Mouse (Mus musculus): ENCODE measurements around the gene Cenpq. TPM values are rescaled to one million over a fixed set of nuclear protein-coding genes. Genes with fewer than 3 reads are reported as not detected.

The Cenpq gene
- total and polyA plus RNA-seq, 3 experiments = 20.9 to 25.5 TPM; not detected in 1

- no peaks in the 10 kb centered on the region for H3K9me3 ChIP-seq (replicated peaks; ENCODE audit: insufficient read depth, low read length)
- TF ChIP-seq ZC3H11A (IDR thresholded peaks at IDR 0.05; ENCODE audit: low read depth, low read length) (peak; percentile 94), CHD1 (IDR thresholded peaks at IDR 0.05; ENCODE audit: low read depth, low read length) (no peak), CTCF (IDR thresholded peaks at IDR 0.05 in 2 of 3, conservative IDR thresholded peaks at IDR 0.05 in 1 of 3; ENCODE audit: control insufficient read depth in 1 of 3, insufficient read depth in 1 of 3, low read depth in 2 of 3, low read length in 3 of 3, poor library complexity in 1 of 3, severe bottlenecking in 1 of 3) (peak in 2 of 3 experiments; percentile 45 to 77; a peak in 4 of 6 replicates), SMC3 (IDR thresholded peaks at IDR 0.05; ENCODE audit: low read depth, low read length) (peak; percentile 88), RAD21 (IDR thresholded peaks at IDR 0.05; ENCODE audit: low read depth, low read length) (peak; percentile 86)
- H3K4me1 ChIP-seq (ENCODE audit: control insufficient read depth in 1 of 2, insufficient read depth in 2 of 2, low read length in 2 of 2) = no peaks in the 10 kb centered on the region
- H3K4me3 ChIP-seq (ENCODE audit: control insufficient read depth in 1 of 2, insufficient read depth in 1 of 2, low read depth in 2 of 2, low read length in 2 of 2) = no peak overlapping the region
- peak; percentile 81 for DNase-seq (ENCODE audit: low read depth, low spot score)
- no peak overlapping the region for H3K27ac ChIP-seq (ENCODE audit: control insufficient read depth, low read depth, low read length)
- H3K9ac ChIP-seq (ENCODE audit: control insufficient read depth, low read depth, low read length, poor library complexity, severe bottlenecking) = no peak overlapping the region
- no peaks in the 10 kb centered on the region for H3K79me2 ChIP-seq (ENCODE audit: control insufficient read depth, insufficient read depth, low read length, poor library complexity)
- no peaks in the 10 kb centered on the region for H3K27me3 ChIP-seq (ENCODE audit: control insufficient read depth in 1 of 2, insufficient read depth in 2 of 2, low read length in 2 of 2)
- H3K36me3 ChIP-seq (ENCODE audit: control insufficient read depth in 1 of 2, insufficient read depth in 2 of 2, low read length in 2 of 2) = no peaks in the 10 kb centered on the region; a peak in 1 of 4 replicates
These were observed 38.0 kb downstream of the Cenpq start for GRCm38 (mm10) chr17:40896863-40897262.

- Histone ChIP-seq H3K9me3 (replicated peaks; ENCODE audit: insufficient read depth, low read length) (no peaks in the 10 kb centered on the region), H3K4me1 (ENCODE audit: control insufficient read depth in 1 of 2, insufficient read depth in 2 of 2, low read length in 2 of 2) (peaks cover 8 to 12% of the 10 kb centered on the region in 2 experiments), H3K9ac (ENCODE audit: control insufficient read depth, low read depth, low read length, poor library complexity, severe bottlenecking) (no peak overlapping the region), H3K27ac (ENCODE audit: control insufficient read depth, low read depth, low read length) (no peak overlapping the region), H3K36me3 (ENCODE audit: control insufficient read depth in 1 of 2, insufficient read depth in 2 of 2, low read length in 2 of 2) (peaks cover 0 to 22% of the 10 kb centered on the region in 2 experiments; a peak in 2 of 4 replicates), H3K79me2 (ENCODE audit: control insufficient read depth, insufficient read depth, low read length, poor library complexity) (no peaks in the 10 kb centered on the region), H3K27me3 (ENCODE audit: control insufficient read depth in 1 of 2, insufficient read depth in 2 of 2, low read length in 2 of 2) (no peaks in the 10 kb centered on the region), H3K4me3 (ENCODE audit: control insufficient read depth in 1 of 2, insufficient read depth in 1 of 2, low read depth in 2 of 2, low read length in 2 of 2) (no peak overlapping the region)
- DNase-seq (ENCODE audit: low read depth, low spot score) = peak; percentile 68
- TF ChIP-seq TCF12 (IDR thresholded peaks at IDR 0.05; ENCODE audit: low read depth, low read length) (0 out of 2 replicates have a peak, but pooled peaks have one; percentile 34), SMC3 (IDR thresholded peaks at IDR 0.05; ENCODE audit: low read depth, low read length) (no peak), TAL1 (IDR thresholded peaks at IDR 0.05; ENCODE audit: low read length) (peak; percentile 38), GATA1 (IDR thresholded peaks at IDR 0.05; ENCODE audit: low read depth, low read length) (peak; percentile 50), EP300 (IDR thresholded peaks at IDR 0.05; ENCODE audit: low read depth in 1 of 2, low read length in 2 of 2) (peak; percentile 68), ETS1 (IDR thresholded peaks at IDR 0.05; ENCODE audit: low read depth, low read length) (peak; percentile 44; the same call in 1 of the 2 replicates), MEF2A (IDR thresholded peaks at IDR 0.05; ENCODE audit: extremely low read depth, insufficient replicate concordance, low read depth, low read length, poor library complexity, severe bottlenecking) (no peak), TBP (IDR thresholded peaks at IDR 0.05; ENCODE audit: low read depth, low read length) (no peak), KAT2A (conservative IDR thresholded peaks at IDR 0.05; ENCODE audit: low read depth, low read length) (no peak)
These were observed 46.9 kb downstream of the Cenpq start for GRCm38 (mm10) chr17:40887849-40888536.
